Mouse (Mus musculus) gastrocnemius, postnatal 10 days (tissue): ENCODE results near the gene Olfr559. TPM values are rescaled to one million over a fixed set of nuclear protein-coding genes. Genes with fewer than 3 reads are reported as not detected.

ENCODE experiments used
- DNase-seq: peaks from one replicate; pipeline ENCODE4 v3.0.0; 2021; ENCODE audit warnings: mixed read lengths
- long read RNA-seq, 2 experiments: library from polyadenylated mRNA; stranded (forward); transcript quantifications; one replicate each; pipeline ENCODE4 v2.0.0; 2021
- total RNA-seq, 2 experiments: library from RNA; stranded (reverse); gene quantifications; 2 replicates each; pipeline ENCODE4 v1.2.3; 2021

The Olfr559 gene
- total RNA-seq = not detected
- long read RNA-seq, experiment 1 = 0 reads
- long read RNA-seq, experiment 2 = 0 reads

DNA sequence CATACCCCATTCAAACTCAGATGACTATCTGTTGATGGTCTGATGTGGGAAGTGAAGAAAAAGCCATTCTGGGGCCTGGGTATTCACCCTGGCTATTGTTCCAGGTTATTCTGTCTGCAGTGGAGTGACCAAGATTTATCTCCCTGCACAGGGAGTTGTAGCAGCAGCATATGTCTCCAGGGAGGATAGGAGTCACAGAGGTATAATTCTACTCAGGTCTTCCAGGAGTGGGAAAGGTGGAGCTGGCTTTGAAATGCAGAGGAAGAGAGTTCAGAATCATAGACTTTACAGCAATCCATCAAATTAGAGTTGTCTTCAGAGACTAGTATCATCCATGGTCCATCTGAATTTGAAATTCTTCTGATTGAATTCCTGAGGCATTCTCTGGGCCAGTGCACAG, at the start of gene Olfr559:
Gene Olfr559, minus strand, starts transcription at position 101 of the 400 bp plus-strand sequence.
- no peak for DNase-seq

DNA sequence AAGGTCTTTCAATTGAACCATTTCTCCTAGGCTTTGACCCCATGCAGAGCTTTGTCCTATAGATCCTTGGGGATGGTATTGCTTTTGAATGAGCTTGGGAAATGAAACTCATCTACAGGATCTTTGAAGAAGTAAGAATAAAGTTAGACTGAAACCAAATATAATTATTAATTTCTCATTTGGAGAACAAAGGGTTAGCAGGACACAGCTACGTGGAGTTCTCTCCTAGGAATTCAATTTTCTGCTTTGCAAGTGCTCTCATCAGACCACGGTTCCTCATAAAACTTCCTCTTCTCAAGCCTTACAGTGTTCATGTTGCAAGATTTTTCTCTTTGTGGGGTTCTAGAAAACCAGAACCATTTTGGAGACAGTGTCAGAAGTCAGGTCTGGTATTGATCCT, 43.6 kb upstream of the Olfr559 start, which contains the start of gene Olfr561:
Gene Olfr561, plus strand, starts transcription at position 301 of the 400 bp plus-strand sequence.
- no peak for DNase-seq

GRCm38 (mm10) chr7:102759266-102759665, 32.0 kb upstream of the Olfr559 start, which contains the start of the genes Olfr560 and Olfr78:
Gene Olfr560, minus strand, starts transcription at chr7:102759366.
Gene Olfr78, minus strand, starts transcription at chr7:102759471.
- no peak for DNase-seq

- no peak for DNase-seq
Measured at GRCm38 (mm10) chr7:102752086-102752485, 24.8 kb upstream of the Olfr559 start.

DNA sequence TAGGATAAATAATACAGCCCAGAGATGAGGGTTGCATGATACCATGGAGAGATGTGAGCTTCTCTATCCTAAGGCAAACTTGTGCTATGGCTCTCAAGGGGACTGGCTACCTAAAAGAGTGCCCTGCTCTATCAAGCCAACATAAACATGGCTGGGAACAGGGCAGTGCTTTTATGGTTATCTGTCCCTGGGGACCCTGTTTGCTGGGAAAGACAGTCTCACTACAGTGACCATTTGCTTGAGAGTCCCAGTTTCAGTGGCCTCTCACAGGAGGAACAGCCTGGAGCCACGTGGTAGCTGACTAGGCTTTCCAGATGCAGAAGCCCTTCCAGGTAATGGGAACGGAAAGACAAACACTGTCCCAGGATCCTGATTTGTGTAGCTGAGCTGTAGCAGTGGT, 10.4 kb upstream of the Olfr559 start:
- no peak for DNase-seq

DNA sequence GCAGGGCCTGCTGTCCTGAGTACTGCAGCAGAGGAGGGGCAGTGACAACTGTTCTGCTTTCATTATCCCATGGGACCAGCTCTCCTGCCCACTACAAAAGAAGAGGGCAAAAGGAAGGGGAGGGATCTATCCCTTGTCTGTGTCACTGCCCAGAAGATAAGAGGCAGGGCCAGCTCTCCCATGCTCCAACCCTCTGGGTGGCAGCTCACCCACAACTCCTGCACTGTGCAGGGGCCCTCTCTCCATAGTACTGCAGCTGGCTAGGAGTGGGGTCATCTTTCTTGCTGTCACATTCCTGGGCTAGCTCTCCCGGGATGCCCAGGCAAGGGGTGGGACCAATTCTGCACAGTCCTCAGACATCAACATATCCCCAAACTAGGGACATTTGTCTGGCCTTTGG, 6.5 kb upstream of the Olfr559 start:
- no peak for DNase-seq

GRCm38 (mm10) chr7:102718970-102719369, 8.3 kb downstream of the Olfr559 start, which contains the start of gene Olfr33:
Gene Olfr33, minus strand, starts transcription at chr7:102719070.
- DNase-seq = no peak

DNA sequence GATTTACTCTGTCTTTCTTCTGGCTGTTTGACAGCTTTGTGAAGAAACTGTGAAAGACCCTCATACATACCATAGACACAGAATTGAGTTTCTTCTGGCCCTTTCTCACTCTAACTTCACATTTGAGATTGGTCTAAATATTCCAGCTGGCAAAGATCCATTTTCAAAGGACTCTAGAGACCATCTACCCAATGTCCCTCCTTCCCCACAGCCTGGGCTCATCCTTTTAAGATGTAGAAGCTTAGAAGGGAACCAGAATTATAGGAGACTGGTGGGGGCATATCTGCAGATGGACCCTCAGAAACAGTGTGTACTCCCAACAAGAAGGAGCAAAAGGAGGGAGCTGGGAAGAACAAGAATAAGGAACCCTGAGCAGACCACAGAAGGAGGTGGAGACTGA, 25.4 kb downstream of the Olfr559 start, which contains the start of gene Olfr558:
Gene Olfr558, plus strand, starts transcription at position 301 of the 400 bp plus-strand sequence.
- no peak for DNase-seq

DNA sequence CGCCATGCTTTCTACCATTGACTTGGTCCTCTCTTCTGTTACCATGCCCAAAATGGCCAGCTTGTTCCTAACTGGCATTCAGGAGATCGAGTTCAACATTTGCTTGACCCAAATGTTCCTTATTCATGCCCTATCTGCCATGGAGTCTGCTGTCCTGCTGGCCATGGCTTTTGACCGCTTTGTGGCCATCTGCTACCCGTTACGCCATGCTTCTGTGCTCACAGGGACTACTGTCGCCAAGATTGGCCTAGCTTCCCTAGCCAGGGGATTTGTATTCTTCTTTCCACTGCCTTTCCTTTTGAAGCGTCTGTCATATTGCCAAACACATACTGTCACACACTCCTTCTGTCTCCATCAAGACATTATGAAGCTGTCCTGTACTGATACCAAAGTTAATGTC, 28.8 kb downstream of the Olfr559 start:
- no peak for DNase-seq

DNA sequence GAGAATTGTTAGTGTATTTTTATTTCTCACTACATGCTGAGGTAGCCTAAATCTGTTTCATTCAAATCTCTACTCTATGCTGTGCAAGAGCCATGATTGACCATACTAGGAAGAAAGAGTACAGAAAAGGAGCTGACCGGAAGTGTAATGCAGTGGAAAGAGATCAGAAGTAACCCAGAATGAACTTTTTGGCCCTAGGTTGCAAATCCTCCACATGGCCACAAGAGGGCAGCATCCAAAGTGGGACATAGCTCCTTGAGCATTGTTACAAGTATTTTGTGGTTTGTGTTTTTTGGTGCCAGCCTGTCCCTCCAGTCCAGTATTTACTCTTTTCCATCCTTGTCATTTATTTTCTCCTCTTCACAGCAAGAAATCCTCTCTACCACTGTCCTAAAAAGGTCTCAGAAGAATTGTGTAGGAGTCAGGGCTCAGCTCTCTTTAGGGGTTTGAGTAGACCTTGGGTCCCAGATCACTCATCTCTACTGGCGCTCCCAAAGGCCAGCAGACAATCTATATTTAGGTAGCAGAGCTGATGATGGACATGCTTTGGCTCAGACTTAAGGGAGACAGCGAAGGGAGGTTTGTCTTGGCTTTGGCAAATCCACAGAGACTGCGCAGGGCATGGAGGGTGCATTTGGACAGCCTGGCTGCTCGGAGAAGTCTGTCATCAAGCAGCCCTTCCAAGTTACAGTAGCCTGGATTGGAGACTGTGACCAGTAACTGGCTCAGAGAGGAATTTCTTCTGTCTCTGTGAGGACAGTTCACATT, 31.7 kb downstream of the Olfr559 start, which contains the start of gene Olfr557:
Gene Olfr557, plus strand, starts transcription at position 553 of the 768 bp plus-strand sequence.
- peak; percentile 10 for DNase-seq

DNA sequence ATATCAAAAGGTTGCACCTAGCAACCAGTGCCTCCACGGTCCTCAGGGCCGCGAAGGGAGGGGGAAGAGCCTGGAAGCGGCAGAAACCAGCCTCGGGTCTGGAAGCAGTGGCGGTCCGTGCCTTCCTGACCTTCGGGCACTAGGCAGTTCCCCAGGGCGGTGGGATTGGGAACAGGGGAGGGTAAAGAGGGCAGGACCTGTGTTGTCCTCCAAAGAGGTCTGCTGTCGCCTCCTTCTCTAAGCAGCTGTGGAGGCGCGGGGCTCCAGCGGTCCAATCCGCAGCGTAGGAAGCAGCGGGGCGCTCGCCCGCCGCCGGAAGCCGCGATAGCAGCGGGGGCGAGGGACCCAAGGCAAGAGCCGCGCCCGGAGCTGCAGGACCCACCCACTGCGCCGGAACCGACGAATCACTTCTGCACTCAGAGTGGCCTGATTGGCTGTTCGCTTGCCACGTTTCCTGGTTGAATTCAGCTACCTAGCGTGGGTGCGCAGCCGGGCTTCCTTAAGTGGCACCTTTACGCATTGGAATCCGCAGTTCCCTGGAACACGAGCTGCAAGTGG, 40.3 kb downstream of the Olfr559 start, which contains the start of gene Trim68:
Gene Trim68, minus strand, starts transcription at position 384 of the 558 bp plus-strand sequence.
- DNase-seq = peak; percentile 87

DNA sequence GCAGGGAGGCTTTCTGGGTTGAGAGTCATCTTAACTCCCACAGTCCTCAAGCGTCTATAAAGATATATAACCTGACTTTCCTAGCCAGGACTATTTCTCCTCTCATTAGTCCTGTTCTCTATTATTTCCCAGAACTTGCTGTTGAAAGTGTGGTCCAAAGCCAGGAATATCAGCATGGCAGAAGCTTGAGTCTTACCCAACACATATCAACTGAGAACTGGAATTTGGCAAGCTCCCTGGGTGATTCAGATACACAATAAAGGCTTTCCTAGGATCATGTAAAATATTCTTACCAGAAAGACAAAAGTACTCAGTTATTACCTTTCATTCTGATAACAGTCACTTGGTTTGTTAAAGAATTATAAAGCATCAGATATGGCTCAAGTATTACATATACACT, 45.4 kb downstream of the Olfr559 start:
- DNase-seq = no peak

DNA sequence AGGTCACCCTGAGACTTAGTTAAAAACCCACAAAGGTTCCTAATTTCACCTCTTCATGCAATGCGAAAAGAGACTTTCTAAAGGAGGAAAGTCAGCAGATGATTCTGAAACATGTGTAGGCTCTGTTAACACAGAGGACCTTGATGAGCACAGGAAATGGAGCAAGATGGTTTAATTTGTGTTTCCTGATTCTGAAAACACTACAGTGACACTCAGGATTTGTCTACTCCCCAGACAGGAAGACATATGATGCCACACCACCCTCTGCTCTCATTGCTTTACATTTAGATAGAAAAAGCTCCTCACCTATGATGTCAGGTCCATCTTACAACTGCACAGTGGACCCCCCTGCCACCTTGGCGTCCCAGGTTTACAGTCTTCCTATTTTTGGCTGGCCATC, 51.1 kb downstream of the Olfr559 start:
- no peak for DNase-seq

Other genes starting within 250 kb of the Olfr559 start
- not detected for gene Olfr543, start 245.8 kb downstream of the Olfr559 start, total RNA-seq
- gene Olfr544, start 239.2 kb downstream of the Olfr559 start, total RNA-seq = not detected
- not detected for gene Olfr545, start 227.9 kb downstream of the Olfr559 start, total RNA-seq
- gene Olfr547, start 192.7 kb downstream of the Olfr559 start, total RNA-seq = not detected
- gene Olfr548-ps1, start 186.6 kb downstream of the Olfr559 start, total RNA-seq = not detected
- not detected for gene Olfr549, start 177.6 kb downstream of the Olfr559 start, total RNA-seq
- gene Trim21, start 162.0 kb downstream of the Olfr559 start, total RNA-seq = 1 to 10 TPM; 4.4 to 4.6 TPM
- under 1 TPM; 0.09 TPM for gene Olfr550, start 156.0 kb downstream of the Olfr559 start, total RNA-seq
- gene Olfr551, start 135.6 kb downstream of the Olfr559 start, total RNA-seq = not detected
- gene Olfr552, start 129.7 kb downstream of the Olfr559 start, total RNA-seq = under 1 TPM in 1 of 2 experiments, not detected in 1; 0.07 TPM
- not detected for gene Olfr553, start 109.3 kb downstream of the Olfr559 start, total RNA-seq
- gene Olfr554, start 89.1 kb downstream of the Olfr559 start, total RNA-seq = not detected
- not detected for gene Olfr555, start 68.7 kb downstream of the Olfr559 start, total RNA-seq
- gene Olfr556, start 62.6 kb downstream of the Olfr559 start, total RNA-seq = not detected
- 1 to 10 TPM; 4.7 to 6.6 TPM for gene Trim68, start 40.2 kb downstream of the Olfr559 start, total RNA-seq
- not detected for gene Olfr557, start 31.6 kb downstream of the Olfr559 start, total RNA-seq
- 1 to 10 TPM; 3.4 to 3.8 TPM for gene Olfr558, start 25.3 kb downstream of the Olfr559 start, total RNA-seq
- gene Olfr33, start 8.4 kb downstream of the Olfr559 start, total RNA-seq = not detected
- not detected for gene Olfr560, start 31.9 kb upstream of the Olfr559 start, total RNA-seq
- gene Olfr78, start 32.0 kb upstream of the Olfr559 start, total RNA-seq = 1 to 10 TPM; 1.3 to 1.4 TPM
- not detected for gene Olfr561, start 43.7 kb upstream of the Olfr559 start, total RNA-seq
- not detected for gene Olfr564, start 76.0 kb upstream of the Olfr559 start, total RNA-seq
- not detected for gene Olfr566, start 131.3 kb upstream of the Olfr559 start, total RNA-seq
- not detected for gene Olfr568, start 149.6 kb upstream of the Olfr559 start, total RNA-seq
- gene Olfr569, start 163.4 kb upstream of the Olfr559 start, total RNA-seq = not detected
- not detected for gene Olfr570, start 167.1 kb upstream of the Olfr559 start, total RNA-seq
- not detected for gene Olfr571, start 190.0 kb upstream of the Olfr559 start, total RNA-seq
- gene Olfr572, start 196.9 kb upstream of the Olfr559 start, total RNA-seq = not detected
- gene Olfr573-ps1, start 215.1 kb upstream of the Olfr559 start, total RNA-seq = not detected
- gene Olfr574, start 221.0 kb upstream of the Olfr559 start, total RNA-seq = not detected
- gene Olfr575, start 231.3 kb upstream of the Olfr559 start, total RNA-seq = not detected
- gene Olfr576, start 235.2 kb upstream of the Olfr559 start, total RNA-seq = not detected
- not detected for gene Olfr577, start 248.5 kb upstream of the Olfr559 start, total RNA-seq